Mouse (Mus musculus) hindbrain, embryonic 16.5 days (tissue): ENCODE results near the gene Tob1. TPM values are rescaled to one million over a fixed set of nuclear protein-coding genes. Genes with fewer than 3 reads are reported as not detected.

ENCODE experiments used
- ATAC-seq: fragments of 200-750 bp; cut with Nextera tagmentation; 2 replicates; pipeline ENCODE4 v1.8.0; 2017; ENCODE audit warnings: moderate TSS enrichment, moderate library complexity
- H3K27ac ChIP-seq: fragments of 300-500 bp; sonication (generic); 2 replicates; pipeline ENCODE4 v1.5.1; 2014; ENCODE audit warnings: low read depth, mild to moderate bottlenecking, control low read depth, low read length, moderate library complexity
- H3K27me3 ChIP-seq: fragments of 300-500 bp; sonication (generic); replicated peaks from 2 replicates; pipeline ENCODE4 v1.6.1; 2014; ENCODE audit warnings: low read length; ENCODE audit not compliant: control insufficient read depth, insufficient read depth
- H3K36me3 ChIP-seq: fragments of 300-500 bp; sonication (generic); 2 replicates; pipeline ENCODE4 v1.6.1; 2014; ENCODE audit warnings: mild to moderate bottlenecking, low read length, moderate library complexity, mixed read lengths; ENCODE audit not compliant: control insufficient read depth, insufficient read depth
- H3K4me1 ChIP-seq: fragments of 300-500 bp; sonication (generic); 2 replicates; pipeline ENCODE4 v1.6.1; 2014; ENCODE audit warnings: low read depth, low read length; ENCODE audit not compliant: control insufficient read depth, insufficient read depth
- H3K4me2 ChIP-seq: fragments of 300-500 bp; sonication (generic); 2 replicates; pipeline ENCODE4 v1.6.1; 2014; ENCODE audit warnings: mild to moderate bottlenecking, low read length, control low read depth, moderate library complexity
- H3K4me3 ChIP-seq: fragments of 300-500 bp; sonication (generic); 2 replicates; pipeline ENCODE4 v1.5.1; 2014; ENCODE audit warnings: mild to moderate bottlenecking, low read length, control low read depth, moderate library complexity
- H3K9ac ChIP-seq: fragments of 300-500 bp; sonication (generic); 2 replicates; pipeline ENCODE4 v1.6.1; 2014; ENCODE audit warnings: low read depth, mild to moderate bottlenecking, control low read depth, low read length, moderate library complexity
- H3K9me3 ChIP-seq: fragments of 300-500 bp; sonication (generic); 2 replicates; pipeline ENCODE4 v1.6.1; 2014; ENCODE audit warnings: mild to moderate bottlenecking, low read length, moderate library complexity; ENCODE audit not compliant: control insufficient read depth
- WGBS: fragments of 180-500 bp; shearing (Covaris S2); extraction: QIAGEN DNeasy Blood & Tissue Kit; methylation state at CpG from one replicate; pipeline ENCODE4 v1.1.7; 2014; 5-methylcytosine and 5-hydroxymethylcytosine counted together
- polyA plus RNA-seq: library from polyadenylated mRNA; unstranded; fragments of >200 nt; fragmentation: Nextera tagmentation; extraction: Ambion mirVana; gene quantifications from 2 replicates; pipeline ENCODE4 v1.2.1, GENCODE M21; 2015

Gene Tob1
- polyA plus RNA-seq, 1 experiment from 2014 or later = 29.1 TPM

- ATAC-seq = no peak
- whole genome bisulfite sequencing = 76% methylated on average over 29 of the region's 29 CpGs
These were observed 2.7 kb downstream of the Tob1 start for GRCm38 (mm10) chr11:94213735-94214594.

GRCm38 (mm10) chr11:94215581-94215980 lies 4.3 kb downstream of the Tob1 start:
- Histone ChIP-seq H3K9me3 (no peaks in the 10 kb centered on the region), H3K4me1 (peaks cover 21% of the 10 kb centered on the region), H3K36me3 (peaks cover 12% of the 10 kb centered on the region), H3K27me3 (no peaks in the 10 kb centered on the region), H3K4me3 (no peak overlapping the region), H3K9ac (no peak overlapping the region), H3K4me2 (peak overlapping the region; percentile 10; the same call in 1 of the 2 replicates), H3K27ac (no peak overlapping the region)
- 77% methylated on average over 3 of the region's 3 CpGs for WGBS
- no peak for ATAC-seq

More at GRCm38 (mm10) chr11:94213735-94214594, 2.7 kb downstream of the Tob1 start:
- peak overlapping the region; percentile 46 for H3K9ac ChIP-seq
- peak overlapping the region; percentile 17; the same call in 1 of the 2 replicates for H3K27ac ChIP-seq
- no peaks in the 10 kb centered on the region for H3K9me3 ChIP-seq
- H3K4me2 ChIP-seq = peak overlapping the region; percentile 79
- H3K4me3 ChIP-seq = peak overlapping the region; percentile 88
- peaks cover 12% of the 10 kb centered on the region for H3K36me3 ChIP-seq
- peaks cover 21% of the 10 kb centered on the region for H3K4me1 ChIP-seq
- H3K27me3 ChIP-seq = no peaks in the 10 kb centered on the region

- WGBS = 20% methylated on average over 2 of the region's 2 CpGs
These were observed 5.0 kb downstream of the Tob1 start for GRCm38 (mm10) chr11:94216247-94216646.

GRCm38 (mm10) chr11:94221257-94221656 lies 10.0 kb downstream of the Tob1 start:
- Histone ChIP-seq H3K36me3 (no peaks in the 10 kb centered on the region), H3K9me3 (no peaks in the 10 kb centered on the region), H3K9ac (no peak overlapping the region), H3K27me3 (no peaks in the 10 kb centered on the region), H3K27ac (no peak overlapping the region), H3K4me2 (no peak overlapping the region), H3K4me3 (no peak overlapping the region), H3K4me1 (no peaks in the 10 kb centered on the region; the same call in 1 of the 2 replicates)
- no peak for ATAC-seq
- WGBS = 94% methylated on average over 7 of the region's 7 CpGs

More at GRCm38 (mm10) chr11:94216247-94216646, 5.0 kb downstream of the Tob1 start:
- Histone ChIP-seq H3K27ac (no peak overlapping the region), H3K9me3 (no peaks in the 10 kb centered on the region), H3K27me3 (no peaks in the 10 kb centered on the region), H3K4me1 (peaks cover 21% of the 10 kb centered on the region), H3K9ac (no peak overlapping the region), H3K4me2 (no peak overlapping the region), H3K4me3 (no peak overlapping the region), H3K36me3 (peaks cover 12% of the 10 kb centered on the region)
- ATAC-seq = no peak

GRCm38 (mm10) chr11:94223531-94223930 lies 12.3 kb downstream of the Tob1 start:
- Histone ChIP-seq H3K27ac (no peak overlapping the region), H3K9ac (no peak overlapping the region), H3K4me1 (0 out of 2 replicates have a peak, but pooled peaks cover 3% of the 10 kb centered on the region), H3K9me3 (no peaks in the 10 kb centered on the region), H3K4me3 (no peak overlapping the region), H3K27me3 (no peaks in the 10 kb centered on the region), H3K4me2 (no peak overlapping the region), H3K36me3 (no peaks in the 10 kb centered on the region)
- WGBS = 86% methylated on average over 9 of the region's 9 CpGs
- no peak for ATAC-seq

GRCm38 (mm10) chr11:94225985-94226384 lies 14.7 kb downstream of the Tob1 start:
- 0 out of 2 replicates have a peak, but pooled peaks cover 3% of the 10 kb centered on the region for H3K4me1 ChIP-seq
- 39% methylated on average over 7 of the region's 7 CpGs for WGBS
- H3K4me2 ChIP-seq = no peak overlapping the region

GRCm38 (mm10) chr11:94228416-94228815 lies 17.2 kb downstream of the Tob1 start:
- H3K9ac ChIP-seq = no peak overlapping the region
- no peaks in the 10 kb centered on the region for H3K36me3 ChIP-seq

More at GRCm38 (mm10) chr11:94225985-94226384, 14.7 kb downstream of the Tob1 start:
- no peaks in the 10 kb centered on the region for H3K36me3 ChIP-seq
- no peak overlapping the region for H3K4me3 ChIP-seq
- no peak overlapping the region for H3K9ac ChIP-seq
- H3K27ac ChIP-seq = no peak overlapping the region
- H3K9me3 ChIP-seq = no peaks in the 10 kb centered on the region
- no peaks in the 10 kb centered on the region for H3K27me3 ChIP-seq
- ATAC-seq = no peak

GRCm38 (mm10) chr11:94229207-94229960 lies 18.1 kb downstream of the Tob1 start:
- 77% methylated on average over 5 of the region's 5 CpGs for WGBS
- H3K9ac ChIP-seq = no peak overlapping the region

More at GRCm38 (mm10) chr11:94228416-94228815, 17.2 kb downstream of the Tob1 start:
- no peak overlapping the region for H3K4me3 ChIP-seq
- H3K27ac ChIP-seq = no peak overlapping the region
- WGBS = 24% methylated on average over 9 of the region's 9 CpGs
- no peak overlapping the region for H3K4me2 ChIP-seq
- no peaks in the 10 kb centered on the region for H3K27me3 ChIP-seq
- ATAC-seq = no peak
- H3K4me1 ChIP-seq = 0 out of 2 replicates have a peak, but pooled peaks cover 3% of the 10 kb centered on the region
- H3K9me3 ChIP-seq = no peaks in the 10 kb centered on the region

GRCm38 (mm10) chr11:94230244-94230643 lies 19.0 kb downstream of the Tob1 start:
- Histone ChIP-seq H3K4me2 (no peak overlapping the region), H3K27ac (no peak overlapping the region), H3K4me1 (0 out of 2 replicates have a peak, but pooled peaks cover 3% of the 10 kb centered on the region), H3K4me3 (no peak overlapping the region), H3K9me3 (no peaks in the 10 kb centered on the region), H3K36me3 (no peaks in the 10 kb centered on the region), H3K27me3 (no peaks in the 10 kb centered on the region), H3K9ac (no peak overlapping the region)
- ATAC-seq = no peak
- WGBS = 84% methylated on average over 8 of the region's 8 CpGs

More at GRCm38 (mm10) chr11:94229207-94229960, 18.1 kb downstream of the Tob1 start:
- H3K9me3 ChIP-seq = no peaks in the 10 kb centered on the region
- no peak overlapping the region for H3K4me3 ChIP-seq
- no peak overlapping the region for H3K4me2 ChIP-seq
- H3K27me3 ChIP-seq = no peaks in the 10 kb centered on the region
- no peaks in the 10 kb centered on the region for H3K36me3 ChIP-seq
- H3K27ac ChIP-seq = no peak overlapping the region
- 0 out of 2 replicates have a peak, but pooled peaks cover 3% of the 10 kb centered on the region for H3K4me1 ChIP-seq
- no peak for ATAC-seq
